Mouse (Mus musculus) right cerebral cortex, postnatal 25 days (tissue): ENCODE results near the gene Mta1.

Source experiments
- DNase-seq: peaks from one replicate; pipeline ENCODE4 v3.0.0; 2022

Mta1 gene

GRCm38 (mm10) chr12:113097749-113098281 lies at the start of gene Mta1:
Mta1 (plus strand) TSS chr12:113098278.
- peak; percentile 56 for DNase-seq

DNA sequence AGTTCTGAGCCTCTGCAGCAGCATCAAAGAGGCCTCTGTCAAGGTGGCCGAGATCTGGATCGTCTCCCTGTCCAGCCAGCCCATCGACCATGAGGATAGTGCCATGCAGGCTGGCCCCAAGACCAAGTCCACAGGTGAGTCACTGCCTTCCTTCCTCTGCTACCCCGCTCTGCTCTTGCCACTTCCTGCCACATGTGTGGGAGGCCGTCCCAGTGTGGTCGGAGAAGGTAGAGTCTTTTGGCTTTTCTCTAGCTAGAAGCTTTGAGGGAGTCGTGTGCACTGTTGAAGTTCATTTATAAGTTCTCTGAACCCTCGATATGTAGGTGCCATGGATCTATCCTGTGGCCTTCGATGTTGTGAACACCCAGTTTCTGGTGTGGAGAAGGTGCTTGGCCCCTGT lies 48.2 kb upstream of the Mta1 start:
- no peak for DNase-seq

GRCm38 (mm10) chr12:113050671-113051070 lies 47.4 kb upstream of the Mta1 start:
- no peak for DNase-seq

DNA sequence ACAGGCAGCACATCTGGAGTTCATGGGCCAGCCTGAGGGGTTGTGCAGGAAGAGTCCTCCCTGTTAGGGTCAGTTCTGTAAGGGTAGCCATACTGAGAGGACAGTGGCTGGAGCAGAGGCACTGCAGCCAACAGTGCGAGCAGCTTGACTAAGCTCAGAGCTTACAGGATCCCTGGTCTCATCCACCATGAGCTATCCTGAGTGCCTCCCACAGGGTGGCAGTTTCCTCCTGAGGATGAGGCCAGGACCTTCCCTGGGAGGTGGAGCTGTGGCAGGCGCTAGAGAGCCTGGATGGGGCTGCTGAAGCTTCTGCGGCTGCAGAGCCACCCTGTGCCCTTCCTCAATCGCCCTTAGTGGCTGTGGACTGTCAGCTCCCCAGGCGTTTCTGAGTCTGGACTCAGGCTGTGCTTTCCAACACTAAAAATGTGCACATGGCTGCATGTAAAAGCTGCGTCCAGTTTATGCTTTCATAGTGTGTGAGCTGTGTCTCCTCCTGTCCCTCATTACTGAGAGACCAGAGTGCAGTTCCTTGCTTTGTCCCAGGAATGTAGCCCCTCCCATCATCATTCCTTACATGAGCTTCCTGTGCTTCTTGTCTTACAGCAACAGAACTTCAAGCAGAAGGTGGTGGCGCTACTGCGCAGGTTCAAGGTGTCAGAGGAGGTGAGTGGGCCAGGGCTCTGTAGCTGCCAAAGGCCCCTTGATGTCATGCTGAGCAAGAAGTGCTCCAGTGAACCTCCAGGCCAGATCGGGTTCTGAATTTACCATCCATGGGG lies 46.3 kb upstream of the Mta1 start:
- no peak for DNase-seq

DNA sequence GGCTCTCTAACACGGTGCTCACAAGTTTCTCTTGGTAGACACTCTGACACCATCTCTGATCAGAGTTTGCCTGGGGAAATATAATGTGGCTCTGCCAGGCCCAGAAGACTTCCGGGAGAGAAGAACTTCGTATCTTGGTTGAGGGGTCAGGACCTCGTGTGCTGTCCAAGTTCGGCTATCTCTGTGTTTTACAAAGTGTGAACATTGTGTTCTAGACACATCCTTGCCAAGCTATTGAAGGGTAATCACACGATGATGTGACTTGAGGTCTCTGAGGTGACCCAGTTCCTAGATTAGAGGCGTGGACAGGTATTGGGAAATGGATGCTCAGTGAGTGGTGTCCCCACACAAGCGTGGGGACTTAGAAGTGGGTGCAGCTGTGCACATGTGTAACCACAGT lies 42.0 kb upstream of the Mta1 start:
- no peak for DNase-seq

DNA sequence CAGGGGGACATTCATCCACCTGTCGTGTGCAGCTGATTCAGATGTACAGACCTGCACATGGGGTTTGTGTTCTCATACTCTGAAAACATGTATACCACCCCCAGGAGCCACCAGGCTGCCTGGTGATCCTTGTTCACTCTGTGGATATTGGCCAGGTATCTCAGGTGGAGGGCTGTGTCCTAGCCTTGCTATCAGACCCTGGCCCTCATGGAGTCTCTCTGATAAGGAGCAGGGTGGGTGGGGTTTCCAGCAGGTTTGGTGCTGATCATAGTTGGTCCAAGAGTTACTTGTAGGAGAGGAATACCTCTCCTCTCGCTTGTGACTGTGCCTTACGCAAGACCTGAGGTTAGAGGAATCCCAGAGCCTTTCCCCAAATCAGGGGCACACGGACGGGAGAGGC lies 37.9 kb upstream of the Mta1 start:
- DNase-seq = no peak

- no peak for DNase-seq
Measured at GRCm38 (mm10) chr12:113061606-113062005, 36.5 kb upstream of the Mta1 start.

DNA sequence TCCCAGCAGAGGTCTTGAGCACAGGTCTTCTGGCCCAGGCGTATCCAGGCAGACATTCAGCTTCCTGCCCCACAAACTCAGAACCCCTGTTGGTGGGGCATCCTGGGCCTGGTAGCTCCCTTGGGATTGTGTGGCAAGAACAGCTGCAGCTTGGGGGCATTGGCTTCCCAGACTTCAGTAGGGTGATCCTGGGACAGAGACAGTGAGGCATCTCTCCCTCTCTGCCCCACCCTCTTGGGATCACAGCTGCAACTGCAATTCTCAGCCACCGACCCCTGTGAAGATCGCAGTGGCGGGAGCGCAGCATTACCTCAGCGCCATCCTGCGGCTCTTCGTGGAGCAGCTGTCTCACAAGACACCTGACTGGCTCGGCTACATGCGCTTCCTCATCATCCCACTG lies 35.9 kb upstream of the Mta1 start:
- DNase-seq = no peak

- no peak for DNase-seq
Measured at GRCm38 (mm10) chr12:113063700-113064099, 34.4 kb upstream of the Mta1 start.

- no peak for DNase-seq
Measured at GRCm38 (mm10) chr12:113068002-113068401, 30.1 kb upstream of the Mta1 start.

DNA sequence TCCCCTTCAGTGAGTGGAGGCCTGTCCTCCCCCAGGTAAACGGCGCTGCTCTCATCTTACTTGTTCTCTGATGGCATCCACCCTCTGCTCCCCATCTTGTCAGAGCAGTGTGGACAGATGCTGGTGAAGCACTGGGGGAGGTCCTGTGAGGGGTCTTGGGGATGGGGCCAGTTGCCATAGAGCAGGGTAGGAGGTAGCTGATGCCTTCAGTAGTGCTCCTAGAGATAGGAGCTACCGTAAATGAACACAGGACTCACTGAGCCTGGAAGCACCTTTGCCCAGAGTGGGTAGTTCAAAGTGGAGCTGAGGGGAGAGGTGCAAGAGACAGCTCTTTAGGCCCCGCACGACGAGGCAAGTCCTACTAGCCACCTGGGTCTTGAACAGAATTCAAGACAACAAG lies 28.7 kb upstream of the Mta1 start:
- no peak for DNase-seq

DNA sequence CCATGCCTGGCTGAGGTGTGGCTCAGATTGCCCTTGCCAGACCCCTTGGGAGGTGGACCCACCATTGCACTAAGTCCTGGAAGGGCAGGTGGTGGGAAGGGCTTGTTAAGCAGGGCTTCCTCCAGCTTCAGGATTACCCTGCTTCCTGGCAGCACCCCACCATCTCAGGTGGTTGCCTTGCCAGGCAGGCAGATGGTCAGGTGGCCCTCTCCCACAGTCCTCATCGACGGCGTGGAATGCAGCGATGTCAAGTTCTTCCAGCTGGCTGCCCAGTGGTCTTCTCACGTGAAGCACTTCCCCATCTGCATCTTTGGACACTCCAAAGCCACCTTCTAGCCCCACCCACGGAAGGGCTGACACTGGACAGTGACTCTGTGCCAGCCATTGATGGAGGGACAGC lies 26.8 kb upstream of the Mta1 start:
- DNase-seq = no peak

DNA sequence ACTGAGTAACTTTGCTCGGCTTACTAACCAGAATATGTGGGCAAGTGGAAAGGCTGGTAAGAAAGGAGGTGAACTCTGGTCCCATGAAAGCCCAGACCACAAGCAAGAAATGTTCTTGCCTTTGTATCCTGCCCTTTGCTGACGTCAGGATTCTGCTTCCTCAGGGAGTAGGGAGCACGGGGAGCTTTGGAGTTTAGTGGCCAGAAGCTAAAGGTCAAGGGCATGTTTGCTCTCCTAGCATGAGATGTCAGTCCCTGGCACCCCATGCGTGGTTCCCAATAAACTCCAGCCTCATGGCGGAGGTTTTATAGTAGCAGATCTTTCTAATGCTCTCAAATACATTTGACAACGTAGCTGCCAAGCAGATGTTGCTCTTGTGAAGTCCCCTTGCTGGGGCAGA lies 26.3 kb upstream of the Mta1 start:
- no peak for DNase-seq

- DNase-seq = no peak
Measured at GRCm38 (mm10) chr12:113073420-113074328, 24.4 kb upstream of the Mta1 start.

- DNase-seq = peak; percentile 86
Measured at GRCm38 (mm10) chr12:113074329-113075062, 23.6 kb upstream of the Mta1 start, which contains the start of gene Tex22. Tex22 (plus strand) TSS chr12:113074502.

- peak; percentile 85 for DNase-seq
Measured at GRCm38 (mm10) chr12:113075063-113075454, 23.0 kb upstream of the Mta1 start.

DNA sequence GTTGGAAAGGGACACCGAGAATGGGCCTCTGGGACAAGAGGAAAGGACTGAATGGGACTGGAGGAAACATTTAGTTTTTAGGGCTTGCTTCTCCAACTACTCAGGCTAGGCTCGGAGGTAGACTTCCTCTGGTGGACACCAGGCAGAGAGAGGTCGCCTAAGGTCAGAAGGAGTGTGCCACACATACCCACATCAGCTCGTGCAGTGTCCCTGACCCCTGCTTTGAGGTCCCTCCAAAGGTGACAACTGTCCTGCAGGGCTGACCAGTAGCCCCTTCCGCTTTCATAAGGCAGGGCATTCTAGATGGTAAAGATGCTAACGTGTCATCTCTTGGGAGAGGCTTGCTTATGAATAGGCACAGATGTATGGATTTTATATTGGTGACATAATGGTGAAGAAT lies 22.6 kb upstream of the Mta1 start:
- DNase-seq = no peak

GRCm38 (mm10) chr12:113087276-113087675 lies 10.8 kb upstream of the Mta1 start:
- no peak for DNase-seq

DNA sequence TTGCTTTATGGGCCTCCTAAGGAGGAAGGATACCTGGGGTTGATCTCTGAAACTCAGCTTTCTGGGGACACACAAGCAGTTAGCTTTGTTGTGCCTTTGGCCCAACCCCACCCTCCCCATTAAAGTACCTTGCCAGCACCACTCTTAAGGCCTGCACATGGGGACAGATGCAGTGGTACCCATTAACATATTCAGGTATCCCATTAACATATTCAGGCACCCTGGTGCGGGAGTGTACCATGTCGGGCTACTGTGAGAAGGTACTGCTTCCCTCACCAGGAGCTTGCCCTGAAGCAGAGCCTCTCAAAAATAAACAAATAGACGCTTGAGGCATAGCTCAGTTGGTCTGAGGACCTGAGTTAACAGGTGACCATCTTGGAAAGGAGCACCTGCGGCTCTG lies 10.1 kb upstream of the Mta1 start:
- DNase-seq = no peak

DNA sequence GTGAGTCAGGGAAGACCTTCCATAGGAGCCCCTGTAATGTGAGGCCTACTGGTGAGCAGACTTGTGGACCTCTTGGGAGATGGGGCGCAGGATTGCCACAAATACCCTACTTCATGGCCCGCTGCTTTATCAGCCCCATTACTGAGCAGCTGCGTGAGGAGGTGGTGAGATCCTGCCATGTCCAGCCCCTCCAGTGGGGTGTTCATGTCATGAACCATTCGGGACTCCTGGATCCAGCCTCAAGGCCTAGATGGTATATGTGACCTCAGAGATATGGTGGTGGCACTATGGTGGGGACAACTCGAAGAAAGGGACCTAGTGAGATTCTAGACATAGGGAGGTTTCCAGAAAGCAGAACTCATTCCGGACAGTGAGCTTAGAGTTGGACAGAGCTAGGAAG lies 9.0 kb upstream of the Mta1 start:
- no peak for DNase-seq

- no peak for DNase-seq
Measured at GRCm38 (mm10) chr12:113090053-113090452, 8.0 kb upstream of the Mta1 start.

- DNase-seq = no peak
Measured at GRCm38 (mm10) chr12:113097040-113097439, 1.0 kb upstream of the Mta1 start.

- peak; percentile 41 for DNase-seq
Measured at GRCm38 (mm10) chr12:113098530-113099151, 563 bp downstream of the Mta1 start.
